Mouse (Mus musculus): Measurements from ENCODE around the gene Bhlhe41. TPM values are rescaled to one million over a fixed set of nuclear protein-coding genes. Genes with fewer than 3 reads are reported as not detected.
A peak's percentile ranks its signal among the peaks of the same experiment; 100 is the strongest.

Gene Bhlhe41
- 3.9 TPM for polyA plus RNA-seq (2012; fragmentation: generic; extraction: Trizol)
- long read RNA-seq, experiment 1, full-length matches to known transcripts: 15 of 140 reads
- long read RNA-seq, experiment 1, partial matches to known transcripts: 1 of 140 reads
- long read RNA-seq, experiment 1, other reads (novel, unspliced or antisense): 124 of 140 reads
- long read RNA-seq, experiment 2, full-length matches to known transcripts: 30 of 37 reads
- long read RNA-seq, experiment 2, partial matches to known transcripts: 4 of 37 reads
- long read RNA-seq, experiment 2, other reads (novel, unspliced or antisense): 3 of 37 reads

DNA sequence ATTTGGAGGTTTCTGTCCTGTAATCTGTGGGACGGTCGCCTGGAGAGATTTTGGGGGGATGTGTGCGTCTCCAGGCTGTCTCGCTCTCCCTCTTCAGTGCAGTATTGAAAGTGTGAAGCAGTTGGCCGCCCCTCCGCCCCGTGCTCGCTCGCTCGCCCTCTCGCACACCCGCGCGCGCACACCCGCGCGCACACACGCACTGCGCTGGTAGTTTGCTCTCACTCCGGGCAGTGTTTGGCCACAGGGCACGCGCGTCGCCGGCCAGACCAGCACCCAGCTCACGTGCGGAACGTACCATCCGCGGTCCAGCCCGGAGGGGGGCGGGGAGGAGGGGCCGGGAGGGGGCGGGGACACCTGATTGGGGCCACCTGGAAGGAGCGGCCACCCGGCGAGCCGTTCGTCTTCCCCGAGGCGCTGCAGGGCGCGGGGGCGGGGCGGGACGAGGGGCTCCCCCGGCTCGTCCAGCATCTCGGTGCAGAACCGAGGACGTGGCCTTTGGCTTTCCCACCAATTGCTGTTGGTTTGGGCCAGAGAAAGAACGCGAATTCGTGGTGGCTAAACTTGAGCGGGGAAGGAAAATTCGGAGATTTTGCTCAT, at the start of gene Bhlhe41:
Gene Bhlhe41 (minus strand): TSS at position 270 of the 597 bp plus-strand sequence.
- H3K27me3 ChIP-seq (ENCODE audit: control insufficient read depth, insufficient read depth, insufficient read length): no peaks in the 10 kb centered on the region
- peaks cover 38% of the 10 kb centered on the region for H3K79me2 ChIP-seq (ENCODE audit: control insufficient read depth, insufficient read depth)
- TF ChIP-seq CEBPB (IDR thresholded peaks at IDR 0.05; ENCODE audit: low read depth): no peak
- peak; percentile 87 for TF ChIP-seq MAX (IDR thresholded peaks at IDR 0.05)
- H3K36me3 ChIP-seq (ENCODE audit: control insufficient read depth, insufficient read depth): no peaks in the 10 kb centered on the region
- peak within 1 kb of the TSS; percentile 83 for H3ac ChIP-seq (ENCODE audit: control insufficient read depth, insufficient read length, low read depth)
- peak within 1 kb of the TSS; percentile 60 for H3K4me3 ChIP-seq (ENCODE audit: insufficient read depth, poor library complexity, severe bottlenecking)
- peaks cover 10% of the 10 kb centered on the region for H3K79me3 ChIP-seq (ENCODE audit: low read depth)

DNA sequence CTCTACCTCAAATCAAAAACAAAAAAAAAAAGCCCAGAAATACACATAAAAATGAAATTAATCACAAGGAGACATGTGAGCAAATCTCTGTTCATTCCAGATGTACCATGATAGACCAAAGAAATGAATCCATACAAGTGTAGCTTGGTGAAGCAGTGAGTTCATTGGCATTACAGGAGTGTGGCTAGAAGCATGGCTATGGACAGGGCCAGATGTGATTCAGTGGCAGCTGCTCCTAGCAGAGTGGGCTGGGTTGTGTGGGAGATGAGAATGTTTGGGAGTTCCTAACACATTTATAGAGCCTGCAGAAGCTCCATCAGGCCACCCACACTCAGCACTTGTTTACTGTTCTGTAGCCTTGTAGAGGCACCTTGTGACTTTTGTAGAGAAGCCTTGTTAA, 46.9 kb upstream of the Bhlhe41 start:
- H3K79me2 ChIP-seq (ENCODE audit: control insufficient read depth, insufficient read depth): no peaks in the 10 kb centered on the region
- H3ac ChIP-seq (ENCODE audit: control insufficient read depth, insufficient read length, low read depth): no peak overlapping the region
- TF ChIP-seq FOSL1 (IDR thresholded peaks at IDR 0.05; ENCODE audit: insufficient read depth, low read length, poor library complexity, severe bottlenecking): no peak
- no peaks in the 10 kb centered on the region for H3K27me3 ChIP-seq (ENCODE audit: control insufficient read depth, insufficient read depth, insufficient read length)
- H3K79me3 ChIP-seq (ENCODE audit: low read depth): no peaks in the 10 kb centered on the region
- H3K36me3 ChIP-seq (ENCODE audit: control insufficient read depth, insufficient read depth): no peaks in the 10 kb centered on the region
- H3K4me3 ChIP-seq (ENCODE audit: insufficient read depth, poor library complexity, severe bottlenecking): no peak overlapping the region

DNA sequence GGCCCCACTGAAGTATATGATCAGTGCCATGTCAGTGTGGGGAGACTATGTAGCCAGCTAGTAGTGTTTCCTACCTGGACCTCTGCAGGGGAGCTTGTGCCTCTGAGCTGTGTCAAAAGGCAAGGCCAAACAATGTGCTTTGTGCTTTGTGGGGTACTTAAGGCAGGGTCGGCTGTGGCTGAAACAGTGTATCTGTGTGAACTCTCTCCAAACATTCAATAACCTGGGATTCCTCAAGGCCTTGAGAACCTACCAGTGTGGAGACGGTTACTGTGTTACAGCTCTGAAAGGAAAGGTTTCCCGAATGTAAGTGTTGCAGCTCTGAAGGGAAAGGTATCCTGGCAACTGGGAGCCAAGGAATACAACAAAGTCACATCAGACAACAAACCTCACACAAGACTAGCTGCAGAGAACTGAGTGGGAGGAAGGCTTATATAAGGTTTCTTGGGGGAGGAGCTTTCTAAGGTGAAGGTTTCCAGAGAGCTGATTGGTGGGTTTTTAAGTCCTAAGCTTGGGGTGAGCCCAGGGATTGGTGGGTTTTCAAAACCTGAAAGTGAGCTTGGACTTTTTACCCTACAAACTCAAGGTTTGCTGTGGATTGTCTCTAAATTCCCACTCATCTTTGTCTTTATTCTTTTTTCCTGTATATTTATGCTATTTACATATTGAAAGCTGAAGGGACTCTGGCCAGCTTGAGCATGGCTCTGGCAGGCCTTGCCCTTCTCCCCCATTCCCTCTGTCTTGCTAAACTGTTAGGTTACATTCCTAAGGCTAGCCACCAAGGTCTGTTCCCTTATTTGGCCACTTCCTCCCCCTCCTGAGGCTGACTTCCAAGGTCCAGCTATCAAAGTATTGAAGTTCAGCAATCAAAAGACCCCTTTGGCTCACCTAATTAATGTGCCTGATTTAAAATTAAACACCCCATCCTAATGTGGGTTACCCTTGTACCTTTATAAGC, 45.4 kb upstream of the Bhlhe41 start:
- no peak for TF ChIP-seq MAX (IDR thresholded peaks at IDR 0.05)
- Histone ChIP-seq H3K4me3 (ENCODE audit: insufficient read depth, poor library complexity, severe bottlenecking) (no peak overlapping the region), H3K27me3 (ENCODE audit: control insufficient read depth, insufficient read depth, insufficient read length) (no peaks in the 10 kb centered on the region), H3K79me3 (ENCODE audit: low read depth) (no peaks in the 10 kb centered on the region), H3K79me2 (ENCODE audit: control insufficient read depth, insufficient read depth) (no peaks in the 10 kb centered on the region), H3ac (ENCODE audit: control insufficient read depth, insufficient read length, low read depth) (no peak overlapping the region), H3K36me3 (ENCODE audit: control insufficient read depth, insufficient read depth) (no peaks in the 10 kb centered on the region)

DNA sequence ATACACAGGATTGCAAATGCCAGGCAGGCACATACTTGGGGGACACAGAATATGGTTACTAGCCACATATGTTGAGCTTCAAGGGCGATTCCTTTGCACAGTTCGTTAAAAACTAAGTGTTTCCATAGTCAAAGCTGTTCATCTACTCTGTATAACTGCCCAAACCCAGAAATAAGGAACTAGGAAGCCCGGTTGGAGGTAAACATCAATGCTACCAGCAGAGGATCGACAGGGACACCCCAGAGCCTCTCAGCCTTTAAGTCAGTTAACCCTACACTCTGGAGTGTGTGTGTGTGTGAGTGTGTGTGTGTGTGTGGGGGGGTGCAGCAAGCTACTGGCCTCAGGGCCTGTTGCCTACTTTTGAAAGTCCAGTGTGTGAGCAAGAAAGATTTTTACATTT, 44.6 kb upstream of the Bhlhe41 start:
- Histone ChIP-seq H3K36me3 (ENCODE audit: control insufficient read depth, insufficient read depth) (no peaks in the 10 kb centered on the region), H3K4me3 (ENCODE audit: insufficient read depth, poor library complexity, severe bottlenecking) (no peak overlapping the region), H3K27me3 (ENCODE audit: control insufficient read depth, insufficient read depth, insufficient read length) (no peaks in the 10 kb centered on the region), H3ac (ENCODE audit: control insufficient read depth, insufficient read length, low read depth) (no peak overlapping the region), H3K79me3 (ENCODE audit: low read depth) (no peaks in the 10 kb centered on the region), H3K79me2 (ENCODE audit: control insufficient read depth, insufficient read depth) (no peaks in the 10 kb centered on the region)
- TF ChIP-seq MYOD1 (IDR thresholded peaks at IDR 0.05; ENCODE audit: control insufficient read depth, insufficient read length, low read depth): no peak
- no peak for TF ChIP-seq USF1 (IDR thresholded peaks at IDR 0.05; ENCODE audit: low read depth)
- no peak for TF ChIP-seq CTCF (IDR thresholded peaks at IDR 0.05; ENCODE audit: control insufficient read depth, insufficient read depth, insufficient read length)
- TF ChIP-seq MYOG (IDR thresholded peaks at IDR 0.05; ENCODE audit: control insufficient read depth, extremely low read depth, insufficient read length): no peak
- TF ChIP-seq MAX (IDR thresholded peaks at IDR 0.05): no peak
- TF ChIP-seq CEBPB (IDR thresholded peaks at IDR 0.05; ENCODE audit: low read depth): no peak
- TF ChIP-seq FOSL1 (IDR thresholded peaks at IDR 0.05; ENCODE audit: insufficient read depth, low read length, poor library complexity, severe bottlenecking): no peak

DNA sequence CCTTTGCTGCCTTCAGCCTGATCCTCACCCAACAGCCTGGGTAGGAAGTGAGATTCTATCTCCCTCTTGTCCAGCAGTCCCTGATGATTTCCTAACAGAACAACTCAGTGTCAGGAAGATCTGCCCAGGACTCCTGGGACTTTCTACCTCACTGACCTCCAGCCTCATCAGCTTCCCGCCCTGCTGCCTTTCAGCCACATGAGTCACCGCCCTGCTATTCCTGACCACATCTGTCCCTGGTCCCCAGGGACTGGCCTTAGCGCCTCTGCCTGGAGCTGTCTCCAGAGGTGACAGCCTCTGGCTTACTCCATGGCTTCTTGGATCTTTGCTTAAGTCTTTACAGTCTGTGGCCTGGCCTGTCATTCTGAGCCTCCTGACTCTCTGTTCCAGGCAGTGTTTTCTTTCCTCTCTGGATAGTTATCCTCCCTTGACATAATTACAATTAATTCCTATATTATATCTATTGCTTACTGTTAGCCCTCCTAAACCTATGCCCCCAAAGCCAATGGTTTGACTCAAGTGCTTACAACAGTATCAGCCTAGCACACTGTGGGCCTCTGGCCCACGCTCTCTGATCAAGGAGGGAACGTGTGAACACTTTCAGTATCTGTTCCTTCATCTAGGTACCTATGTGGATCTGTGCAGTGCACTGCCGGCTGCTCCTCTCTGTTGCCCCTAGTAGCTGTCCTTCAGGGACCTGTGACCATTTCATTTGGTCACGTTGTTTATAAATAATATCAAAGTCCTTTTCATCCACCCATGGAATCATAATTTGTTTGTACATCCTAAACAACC, 40.9 kb upstream of the Bhlhe41 start:
- Histone ChIP-seq H3K27me3 (ENCODE audit: control insufficient read depth, insufficient read depth, insufficient read length) (no peaks in the 10 kb centered on the region), H3K36me3 (ENCODE audit: control insufficient read depth, insufficient read depth) (no peaks in the 10 kb centered on the region), H3K79me3 (ENCODE audit: low read depth) (no peaks in the 10 kb centered on the region), H3K79me2 (ENCODE audit: control insufficient read depth, insufficient read depth) (no peaks in the 10 kb centered on the region), H3K4me3 (ENCODE audit: insufficient read depth, poor library complexity, severe bottlenecking) (no peak overlapping the region), H3ac (ENCODE audit: control insufficient read depth, insufficient read length, low read depth) (peak overlapping the region; percentile 30)
- peak; percentile 64 for TF ChIP-seq FOSL1 (IDR thresholded peaks at IDR 0.05; ENCODE audit: insufficient read depth, low read length, poor library complexity, severe bottlenecking)
- no peak for TF ChIP-seq USF1 (IDR thresholded peaks at IDR 0.05; ENCODE audit: low read depth)
- no peak for TF ChIP-seq MAX (IDR thresholded peaks at IDR 0.05)
- TF ChIP-seq MYOD1 (IDR thresholded peaks at IDR 0.05; ENCODE audit: control insufficient read depth, insufficient read length, low read depth): peak; percentile 54
- no peak for TF ChIP-seq MYOG (IDR thresholded peaks at IDR 0.05; ENCODE audit: control insufficient read depth, extremely low read depth, insufficient read length)
- TF ChIP-seq CEBPB (IDR thresholded peaks at IDR 0.05; ENCODE audit: low read depth): no peak
- no peak for TF ChIP-seq CTCF (IDR thresholded peaks at IDR 0.05; ENCODE audit: control insufficient read depth, insufficient read depth, insufficient read length)
